Mouse (Mus musculus): Measurements from ENCODE around the gene Pbld1.

Pbld1 gene

GRCm38 (mm10) chr10:63059862-63060261 lies at the start of gene Pbld1:
Gene Pbld1, plus strand, starts transcription at chr10:63060162.
- no peak for DNase-seq (ENCODE audit: low spot score)

DNA sequence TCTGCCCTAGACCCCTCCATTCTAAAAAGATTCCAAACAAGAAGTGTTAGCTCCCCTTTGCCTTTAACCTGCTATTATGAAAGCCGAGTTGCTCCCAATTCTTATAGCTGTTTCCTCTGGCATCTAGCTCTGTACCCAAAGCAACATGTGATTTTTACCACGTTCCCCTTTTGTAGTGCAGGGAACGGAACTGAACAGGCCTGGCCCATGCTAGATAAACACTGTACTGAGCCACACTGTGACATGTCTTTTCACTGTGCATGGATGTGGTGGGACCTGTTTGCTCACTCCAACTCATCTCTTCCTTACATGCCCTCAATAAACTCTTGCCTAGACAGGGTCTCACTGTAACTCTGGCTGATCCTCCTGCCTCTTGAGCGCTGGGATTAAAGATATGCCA lies 49.7 kb upstream of the Pbld1 start:
- DNase-seq (ENCODE audit: low spot score) = no peak

DNA sequence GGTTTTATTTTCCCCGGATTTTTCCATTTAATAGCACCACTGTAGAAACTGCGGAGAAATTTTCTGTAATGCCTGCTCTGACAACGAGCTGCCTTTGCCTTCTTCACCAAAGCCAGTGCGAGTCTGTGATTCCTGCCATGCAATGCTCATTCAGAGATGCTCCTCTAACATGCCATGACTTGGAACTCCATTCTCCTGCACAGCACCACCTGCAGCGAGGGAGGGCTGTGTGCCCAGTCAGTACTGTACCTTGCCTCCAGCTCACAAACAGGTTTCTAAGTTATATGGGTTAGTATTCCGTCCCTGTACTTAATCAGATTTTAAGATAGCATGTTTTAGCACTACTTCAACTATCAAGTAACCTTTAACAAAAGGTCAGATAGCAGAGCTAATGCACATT lies 48.4 kb upstream of the Pbld1 start:
- no peak for DNase-seq (ENCODE audit: low spot score)

DNA sequence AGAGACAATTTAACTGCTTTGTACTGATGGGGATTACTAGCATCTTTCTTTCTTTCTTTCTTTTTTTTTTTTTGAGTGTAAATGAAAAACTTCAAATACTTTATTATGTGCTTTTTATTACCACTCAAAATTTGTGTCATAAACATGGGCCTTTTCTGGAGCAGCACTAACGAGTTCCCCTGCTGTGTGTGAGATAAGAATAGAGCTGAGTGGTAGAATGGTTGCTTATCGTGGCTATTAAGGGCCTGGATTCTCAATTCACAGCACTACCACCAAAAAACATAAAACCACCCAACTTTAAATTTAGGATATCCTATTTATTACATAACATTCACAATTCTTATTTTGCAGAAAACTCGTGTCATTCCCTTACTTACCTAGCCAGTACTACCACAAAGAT lies 46.5 kb upstream of the Pbld1 start:
- DNase-seq (ENCODE audit: low spot score) = no peak

DNA sequence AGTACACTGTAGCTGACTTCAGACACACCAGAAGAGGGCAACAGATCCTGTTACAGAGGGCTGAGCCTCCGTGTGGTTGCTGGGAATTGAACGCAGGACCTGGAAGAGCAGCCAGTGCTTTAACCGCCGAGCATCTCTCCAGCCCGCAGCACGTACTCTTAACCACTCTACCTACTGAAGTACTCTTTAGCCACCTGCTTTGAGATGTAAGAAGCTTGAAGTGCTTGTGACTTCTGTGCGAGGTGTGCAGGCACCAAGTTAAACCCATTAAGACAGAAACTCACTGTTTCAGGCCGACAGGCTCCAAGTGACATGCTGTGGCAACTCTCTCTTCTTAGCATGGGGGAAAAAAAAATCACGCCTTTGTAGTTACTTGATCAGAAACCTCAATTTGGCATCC lies 45.8 kb upstream of the Pbld1 start:
- DNase-seq (ENCODE audit: low spot score) = no peak

GRCm38 (mm10) chr10:63019304-63019703 lies 40.7 kb upstream of the Pbld1 start:
- DNase-seq (ENCODE audit: low spot score) = no peak

- no peak for DNase-seq (ENCODE audit: low spot score)
Observed at GRCm38 (mm10) chr10:63021702-63022101, 38.3 kb upstream of the Pbld1 start.

DNA sequence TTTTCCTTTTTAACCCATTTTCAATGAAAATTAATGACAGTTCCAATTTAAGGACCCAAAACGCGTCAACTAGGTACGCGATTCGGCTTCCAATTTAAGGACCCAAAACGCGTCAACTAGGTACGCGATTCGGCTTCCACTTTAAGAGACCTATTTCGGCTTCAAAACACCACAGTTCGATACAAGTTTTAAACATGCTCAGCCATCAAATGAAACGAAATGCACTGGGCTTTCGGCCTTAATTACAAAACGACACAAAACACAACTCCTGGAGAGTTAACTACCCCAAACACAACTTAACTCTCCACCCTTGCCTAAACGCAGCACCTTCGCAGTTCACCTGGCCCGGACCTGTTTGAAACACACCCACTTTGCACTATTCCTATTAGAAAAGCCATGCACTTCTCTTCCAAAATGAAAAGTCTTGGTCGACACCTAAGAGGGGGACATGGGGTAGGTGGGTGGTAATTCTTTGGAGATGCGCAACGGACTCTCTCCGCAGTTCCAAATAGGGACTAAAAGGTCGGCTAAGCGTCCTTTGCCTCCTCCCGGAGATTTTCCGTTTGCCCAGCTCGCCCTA lies 37.3 kb upstream of the Pbld1 start:
- no peak for DNase-seq (ENCODE audit: low spot score)

- DNase-seq (ENCODE audit: low spot score) = no peak
Observed at GRCm38 (mm10) chr10:63023121-63023748, 36.7 kb upstream of the Pbld1 start.

DNA sequence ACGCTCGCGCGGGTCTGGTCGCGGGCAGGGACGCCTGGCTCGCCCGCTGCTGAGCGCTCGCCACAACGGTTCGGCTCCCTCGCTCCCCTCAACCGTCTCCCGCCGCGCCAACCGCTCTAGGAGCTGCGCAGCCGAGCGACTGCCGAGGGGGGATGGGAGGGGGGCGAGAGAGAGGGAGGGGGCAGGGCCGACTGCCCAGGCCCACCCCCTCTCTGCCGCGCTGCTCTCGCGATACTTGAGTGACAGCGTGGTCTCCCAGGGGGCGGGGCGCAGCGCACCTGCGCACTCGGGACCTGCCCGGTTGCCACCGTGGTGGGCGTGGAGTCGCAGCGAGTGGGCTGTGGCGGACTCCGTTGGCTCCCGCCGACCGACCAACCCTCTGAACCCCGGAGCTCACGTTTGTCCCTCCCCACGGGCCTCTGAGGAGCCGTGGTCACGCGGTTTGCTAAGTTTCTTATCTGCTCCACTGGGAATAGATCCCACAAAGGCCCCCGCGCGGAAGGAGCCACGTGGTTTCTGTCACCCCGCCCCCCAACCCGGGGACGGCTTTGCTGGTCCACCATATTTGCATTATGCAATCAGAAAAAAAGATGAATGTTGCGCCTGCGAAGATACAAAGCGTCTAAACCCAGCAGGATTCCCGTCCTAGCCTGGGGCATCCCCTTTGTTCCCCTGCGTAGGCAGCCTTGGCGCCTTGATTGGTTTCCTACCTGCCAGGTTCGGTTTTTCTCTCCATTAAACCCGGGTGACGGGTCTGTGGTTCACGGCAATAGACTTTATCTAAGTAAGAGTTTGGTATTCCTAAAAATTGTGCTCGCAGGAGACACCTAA lies 36.0 kb upstream of the Pbld1 start, which contains the start of the genes Hnrnph3 and Pbld2:
TSS of gene Hnrnph3 (minus strand) at position 469 of the 831 bp plus-strand sequence.
TSS of gene Pbld2 (plus strand) at position 567 of the 831 bp plus-strand sequence.
- peak; percentile 97 for DNase-seq (ENCODE audit: low spot score)

DNA sequence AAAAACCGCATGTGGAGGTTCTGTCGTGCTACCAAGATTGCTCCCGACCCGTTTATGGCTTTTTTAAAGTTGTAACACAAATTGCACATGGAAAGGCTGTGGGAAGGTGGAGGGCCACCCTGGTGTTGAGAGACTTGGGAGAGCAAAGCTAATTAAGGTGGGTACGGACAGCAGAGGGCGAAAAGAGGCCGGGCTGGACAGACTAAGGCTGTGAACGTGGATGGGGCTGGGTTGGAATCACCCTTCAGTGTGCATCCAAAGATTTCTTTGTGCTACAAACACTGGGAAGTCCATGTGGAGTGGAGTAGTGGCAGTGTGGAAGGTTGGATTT lies 35.4 kb upstream of the Pbld1 start:
- DNase-seq (ENCODE audit: low spot score) = no peak

GRCm38 (mm10) chr10:63025016-63025415 lies 34.9 kb upstream of the Pbld1 start:
- DNase-seq (ENCODE audit: low spot score) = no peak

- no peak for DNase-seq (ENCODE audit: low spot score)
Observed at GRCm38 (mm10) chr10:63025491-63026011, 34.4 kb upstream of the Pbld1 start.

DNA sequence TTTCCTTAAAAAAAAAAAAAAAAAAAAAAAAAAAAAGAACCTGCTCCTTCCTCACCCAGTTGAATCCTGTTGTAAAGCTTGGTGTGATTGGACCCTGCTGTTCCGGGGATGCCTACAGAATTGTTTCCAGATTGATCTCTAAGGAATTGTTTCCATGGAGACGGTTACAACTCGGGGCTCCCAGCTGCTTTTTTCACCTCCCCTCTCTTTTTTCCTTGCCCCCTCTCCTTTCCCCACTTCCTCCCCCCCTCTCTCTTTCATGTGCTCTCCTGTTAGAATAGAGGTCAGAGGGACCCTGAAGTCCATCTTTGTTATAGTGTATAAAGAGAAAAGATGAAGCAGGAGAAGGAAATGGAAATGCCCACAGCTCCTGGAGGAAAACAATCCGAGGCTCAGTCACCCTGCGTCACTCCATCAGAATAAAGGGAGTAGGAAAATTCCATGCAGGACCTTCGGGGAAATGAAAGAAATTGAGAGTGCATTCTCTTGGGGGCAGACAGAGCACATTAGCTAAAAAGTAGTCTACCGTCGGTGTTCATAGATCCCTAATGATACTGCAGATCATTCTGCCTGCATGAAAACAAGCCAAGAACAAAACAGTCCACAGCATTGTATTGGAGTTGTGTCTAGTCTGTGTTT lies 33.7 kb upstream of the Pbld1 start:
- DNase-seq (ENCODE audit: low spot score) = no peak

GRCm38 (mm10) chr10:63026795-63027160 lies 33.2 kb upstream of the Pbld1 start:
- DNase-seq (ENCODE audit: low spot score) = no peak

- no peak for DNase-seq (ENCODE audit: low spot score)
Observed at GRCm38 (mm10) chr10:63027376-63028161, 32.4 kb upstream of the Pbld1 start.

- DNase-seq (ENCODE audit: low spot score) = no peak
Observed at GRCm38 (mm10) chr10:63028396-63028795, 31.6 kb upstream of the Pbld1 start.

GRCm38 (mm10) chr10:63032267-63032666 lies 27.7 kb upstream of the Pbld1 start:
- no peak for DNase-seq (ENCODE audit: low spot score)

GRCm38 (mm10) chr10:63032956-63033355 lies 27.0 kb upstream of the Pbld1 start:
- no peak for DNase-seq (ENCODE audit: low spot score)

DNA sequence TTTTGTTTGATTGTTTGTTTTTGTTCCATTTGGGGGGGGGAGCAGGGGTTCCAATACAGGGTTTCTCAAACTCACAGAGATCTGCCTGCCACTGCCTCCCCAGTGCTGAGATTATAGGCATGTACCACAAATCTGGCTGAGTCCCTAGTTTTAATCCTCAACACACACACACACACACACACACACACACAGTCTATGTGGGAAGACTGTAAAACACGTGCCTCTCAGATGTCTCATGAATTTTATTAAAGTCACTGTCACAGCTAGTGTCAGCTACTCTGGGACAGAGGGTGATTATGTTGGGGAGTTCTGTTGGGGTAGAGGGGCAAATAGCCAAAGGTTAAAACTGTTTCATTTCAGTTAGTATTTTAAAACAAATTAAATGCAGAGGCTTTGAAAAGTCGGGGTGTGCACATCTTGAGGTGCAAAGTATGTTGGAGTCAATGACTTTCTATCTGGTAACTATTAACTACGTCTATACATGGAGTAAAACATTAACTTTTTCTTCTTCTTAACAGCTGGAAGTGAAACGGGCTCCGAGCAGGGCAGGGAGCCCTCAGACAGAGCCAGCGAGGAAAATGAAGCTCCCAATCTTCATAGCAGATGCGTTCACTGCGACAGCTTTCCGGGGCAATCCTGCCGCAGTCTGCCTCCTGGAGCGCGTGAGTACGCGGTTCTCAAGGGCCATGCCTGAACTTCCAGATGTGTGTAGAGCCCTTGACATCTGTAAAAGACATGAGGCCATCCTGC lies 21.2 kb upstream of the Pbld1 start:
- no peak for DNase-seq (ENCODE audit: low spot score)
